Mouse (Mus musculus) C2C12 (cell line): ENCODE results near the gene Sertad1.

Source experiments
- CTCF ChIP-seq: IDR thresholded peaks from one replicate; pipeline ENCODE4 v1.5.1; 2011; ENCODE audit not compliant: control insufficient read depth, insufficient read depth, insufficient read length
- USF1 ChIP-seq: IDR thresholded peaks from one replicate; pipeline ENCODE4 v1.6.1; 2011; ENCODE audit warnings: low read depth, mild to moderate bottlenecking, control low read depth, moderate library complexity

- TF ChIP-seq USF1 (no peak), CTCF (no peak)
These were observed 44.2 kb downstream of the Sertad1 start for GRCm38 (mm10) chr7:27530937-27531336.
